Mouse (Mus musculus): ENCODE results near the gene Shmt1.

DNA sequence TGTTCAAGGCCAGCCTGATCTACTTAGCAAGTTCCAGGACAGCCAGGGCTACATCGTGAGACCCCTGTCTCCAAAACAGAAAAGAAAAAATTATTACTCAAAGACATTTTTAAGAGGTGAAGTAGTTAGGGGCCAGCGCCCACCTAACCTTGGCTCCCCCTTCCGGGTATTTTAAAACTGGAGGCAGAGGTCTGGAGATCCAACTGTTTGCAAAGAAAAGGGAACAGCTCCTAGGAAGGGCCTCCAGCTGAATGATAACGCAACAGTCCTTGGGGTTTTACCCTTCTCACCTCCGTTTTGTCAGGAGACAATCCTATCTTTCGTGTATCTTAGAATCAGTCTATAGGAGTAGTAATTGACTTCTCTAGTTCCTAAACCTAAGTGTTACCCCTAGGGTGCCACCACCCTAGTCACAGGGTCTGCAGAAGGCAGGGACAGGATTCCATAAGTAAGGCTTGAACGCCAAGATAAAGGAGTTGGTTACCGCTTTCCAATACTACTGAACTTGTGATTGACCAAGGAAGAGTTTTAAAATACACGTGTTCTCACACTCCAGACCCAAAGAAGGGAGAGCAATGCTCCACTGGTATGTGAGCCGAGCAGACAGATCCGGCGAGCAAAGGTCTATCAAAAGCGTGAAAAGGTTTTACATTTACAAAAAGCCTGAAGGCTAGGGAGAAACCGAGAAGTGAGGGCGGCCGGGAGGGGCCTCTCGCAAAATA is 35.2 kb downstream of the Shmt1 start:
- TF ChIP-seq CTCF (IDR thresholded peaks at IDR 0.05; ENCODE audit: borderline replicate concordance, control insufficient read depth, extremely low read depth, insufficient read depth, low read length, poor library complexity) (no peak), POLR2A (IDR thresholded peaks at IDR 0.05; ENCODE audit: control insufficient read depth, extremely low read depth, insufficient read depth, low read length, poor library complexity) (no peak)

All from thymus, adult 2 months (tissue).